Mouse (Mus musculus) spleen, postnatal 10 days (tissue): Measurements from ENCODE around the gene Slc43a3.
"Not testable (repeated sequence)": the region's sequence is repeated elsewhere in the genome, so short reads cannot be mapped to it uniquely, and the experiment has no call there.

Experiments used
- DNase-seq, 2 experiments: peaks; one replicate each; pipeline ENCODE4 v3.0.0; 2021 to 2022; ENCODE audit warnings: low spot score in 2 of 2

The Slc43a3 gene

GRCm38 (mm10) chr2:84936474-84937429, at the start of gene Slc43a3:
Slc43a3 (plus strand) TSS chr2:84936579.
- peak; percentile 86 to 88 for DNase-seq

GRCm38 (mm10) chr2:84886821-84887281, 49.5 kb upstream of the Slc43a3 start:
- DNase-seq: peak; percentile 26 to 42

GRCm38 (mm10) chr2:84887411-84888271, 48.7 kb upstream of the Slc43a3 start:
- peak; percentile 37 to 55 for DNase-seq

- DNase-seq: peak; percentile 67 to 85
Observed at GRCm38 (mm10) chr2:84888657-84889315, 47.6 kb upstream of the Slc43a3 start.

- peak in 1 of 2 experiments; percentile 26 for DNase-seq
Observed at GRCm38 (mm10) chr2:84889316-84890044, 46.9 kb upstream of the Slc43a3 start.

- peak; percentile 78 to 88 for DNase-seq
Observed at GRCm38 (mm10) chr2:84890045-84890340, 46.4 kb upstream of the Slc43a3 start.

- no peak for DNase-seq
Observed at GRCm38 (mm10) chr2:84893359-84893758, 43.0 kb upstream of the Slc43a3 start.

GRCm38 (mm10) chr2:84895495-84896198, 40.7 kb upstream of the Slc43a3 start:
- DNase-seq: no peak

- DNase-seq: not testable (repeated sequence)
Observed at GRCm38 (mm10) chr2:84896686-84897085, 39.7 kb upstream of the Slc43a3 start.

- no peak for DNase-seq
Observed at GRCm38 (mm10) chr2:84912722-84913121, 23.7 kb upstream of the Slc43a3 start.

GRCm38 (mm10) chr2:84913881-84914280, 22.5 kb upstream of the Slc43a3 start:
- DNase-seq: no peak

- no peak for DNase-seq
Observed at GRCm38 (mm10) chr2:84915330-84915729, 21.0 kb upstream of the Slc43a3 start.

- no peak for DNase-seq
Observed at GRCm38 (mm10) chr2:84916548-84917320, 19.6 kb upstream of the Slc43a3 start.

- DNase-seq: no peak
Observed at GRCm38 (mm10) chr2:84918188-84918587, 18.2 kb upstream of the Slc43a3 start.

- no peak for DNase-seq
Observed at GRCm38 (mm10) chr2:84919601-84920108, 16.7 kb upstream of the Slc43a3 start.

- DNase-seq: no peak
Observed at GRCm38 (mm10) chr2:84930186-84930585, 6.2 kb upstream of the Slc43a3 start.

GRCm38 (mm10) chr2:84933992-84934648, 2.3 kb upstream of the Slc43a3 start:
- DNase-seq: no peak

GRCm38 (mm10) chr2:84934649-84935007, 1.8 kb upstream of the Slc43a3 start:
- no peak for DNase-seq

- DNase-seq: no peak
Observed at GRCm38 (mm10) chr2:84935065-84935464, 1.3 kb upstream of the Slc43a3 start.
